1 mouse cellular context compared by ENCODE assay signal in the genomic region with DNA sequence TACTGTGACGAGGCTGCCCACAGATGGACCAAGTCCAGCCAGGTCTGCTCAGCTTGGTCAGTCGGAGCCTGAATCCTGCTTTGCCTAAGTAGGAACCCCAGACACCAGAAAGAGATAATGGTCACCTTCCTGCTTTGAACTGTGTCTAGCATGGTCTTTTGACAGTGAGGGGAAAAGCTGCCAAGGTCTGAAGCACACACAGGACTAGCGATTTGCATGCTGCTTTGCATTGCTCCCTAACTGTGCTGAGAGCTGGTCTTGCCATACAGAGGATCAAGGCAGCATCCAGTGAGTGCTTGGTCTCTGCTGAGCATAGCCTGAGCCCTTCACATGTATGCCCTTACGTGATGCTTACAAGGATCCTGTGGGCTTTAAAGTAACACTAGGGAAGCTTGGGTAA.
TF ChIP-seq lines count a peak whose summit lies in the region.

No protein-coding gene starts in this region.

TF ChIP-seq in CH12.LX, 34 proteins besides CTCF, POLR2A, EP300 and RAD21 (continued from another document):
- no peak for TF ChIP-seq MXI1 (IDR thresholded peaks at IDR 0.05; ENCODE audit: low read depth, low read length)
- TF ChIP-seq UBTF (IDR thresholded peaks at IDR 0.05; ENCODE audit: low read depth, low read length), result no peak
- no peak for TF ChIP-seq GABPA (IDR thresholded peaks at IDR 0.05; ENCODE audit: insufficient replicate concordance, low read depth, low read length)
- TF ChIP-seq TBP (conservative IDR thresholded peaks at IDR 0.05; ENCODE audit: low read depth, low read length), result peak; percentile 76
- TF ChIP-seq TCF12 (IDR thresholded peaks at IDR 0.05; ENCODE audit: low read depth, low read length), result peak; percentile 61; the same call in 1 of the 2 replicates
- no peak for TF ChIP-seq JUN (IDR thresholded peaks at IDR 0.05; ENCODE audit: insufficient read depth, low read depth, low read length)
- TF ChIP-seq ZKSCAN1 (IDR thresholded peaks at IDR 0.05; ENCODE audit: borderline replicate concordance, low read depth, low read length), result no peak
- TF ChIP-seq ZC3H11A (IDR thresholded peaks at IDR 0.05; ENCODE audit: low read depth, low read length), result no peak
- TF ChIP-seq ZMIZ1 (IDR thresholded peaks at IDR 0.05; ENCODE audit: low read depth, low read length), result no peak
- TF ChIP-seq ETS1 (conservative IDR thresholded peaks at IDR 0.05; ENCODE audit: low read depth, low read length), result peak; percentile 40; the same call in 1 of the 2 replicates
- TF ChIP-seq BHLHE40 (IDR thresholded peaks at IDR 0.05; ENCODE audit: low read depth, low read length), result 0 out of 2 replicates have a peak, but pooled peaks have one; percentile 55
